Mouse (Mus musculus) liver, embryonic 16.5 days (tissue): ENCODE measurements around the gene Vwce. TPM values are rescaled to one million over a fixed set of nuclear protein-coding genes. Genes with fewer than 3 reads are reported as not detected.

Experiments
- ATAC-seq: fragments of 200-750 bp; cut with Nextera tagmentation; 2 replicates; pipeline ENCODE4 v1.8.0; 2017; ENCODE audit warnings: low read depth, mild to moderate bottlenecking, moderate number of reproducible peaks, moderate library complexity
- H3K27ac ChIP-seq: fragments of 300-500 bp; sonication (generic); 2 replicates; pipeline ENCODE4 v1.5.1; 2014; ENCODE audit warnings: mild to moderate bottlenecking, low read length
- H3K27me3 ChIP-seq: fragments of 300-500 bp; sonication (generic); 2 replicates; pipeline ENCODE4 v1.6.1; 2014; ENCODE audit warnings: low read depth, low read length, mixed read lengths; ENCODE audit not compliant: control insufficient read depth, insufficient read depth
- H3K36me3 ChIP-seq: fragments of 300-500 bp; sonication (generic); 2 replicates; pipeline ENCODE4 v1.6.1; 2014; ENCODE audit warnings: mild to moderate bottlenecking; ENCODE audit not compliant: control insufficient read depth, insufficient read depth
- H3K4me1 ChIP-seq: fragments of 300-500 bp; sonication (generic); 2 replicates; pipeline ENCODE4 v1.6.1; 2014; ENCODE audit warnings: low read depth, low read length, mixed read lengths; ENCODE audit not compliant: control insufficient read depth
- H3K4me2 ChIP-seq: fragments of 300-500 bp; sonication (generic); 2 replicates; pipeline ENCODE4 v1.6.1; 2014; ENCODE audit warnings: low read depth, low read length, mixed read lengths
- H3K4me3 ChIP-seq: fragments of 300-500 bp; sonication (generic); 2 replicates; pipeline ENCODE4 v1.5.1; 2014; ENCODE audit warnings: low read depth, mild to moderate bottlenecking, low read length
- H3K9ac ChIP-seq: fragments of 300-500 bp; sonication (generic); 2 replicates; pipeline ENCODE4 v1.6.1; 2014; ENCODE audit warnings: low read depth, low read length
- H3K9me3 ChIP-seq: fragments of 300-500 bp; sonication (generic); replicated peaks from 2 replicates; pipeline ENCODE4 v1.6.1; 2016; ENCODE audit warnings: low read length; ENCODE audit not compliant: control insufficient read depth
- WGBS: fragments of 180-500 bp; shearing (Covaris S2); extraction: QIAGEN DNeasy Blood & Tissue Kit; methylation state at CpG from one replicate; pipeline ENCODE4 v1.1.7; 2014; ENCODE audit not compliant: insufficient replicate concordance; 5-methylcytosine and 5-hydroxymethylcytosine counted together
- polyA plus RNA-seq: library from polyadenylated mRNA; unstranded; fragments of >200 nt; fragmentation: Nextera tagmentation; extraction: Ambion mirVana; gene quantifications from 2 replicates; pipeline ENCODE4 v1.2.1, GENCODE M21; 2015

Vwce gene
- polyA plus RNA-seq, 1 experiment from 2014 or later: 16.0 TPM

DNA sequence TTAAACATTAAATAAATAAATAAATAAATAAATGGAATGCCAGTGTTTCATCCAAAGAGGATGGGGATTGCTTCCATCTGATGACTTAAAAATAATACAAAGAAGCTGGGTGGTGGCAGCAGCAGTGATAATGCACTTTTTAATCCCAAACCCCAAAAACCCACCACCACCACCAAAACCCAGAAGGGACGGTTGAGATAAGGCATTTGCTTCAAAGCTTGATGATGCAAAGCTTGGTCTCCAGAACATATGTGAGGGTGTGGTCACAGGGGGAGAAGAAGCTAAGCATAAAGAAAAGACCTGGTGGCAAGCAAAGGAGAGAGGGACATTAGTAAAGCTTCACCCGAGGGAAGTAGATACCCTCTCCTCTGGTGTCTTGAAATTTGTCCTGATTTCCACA lies 27.9 kb downstream of the Vwce start:
- Histone ChIP-seq H3K27me3 (no peaks in the 10 kb centered on the region), H3K4me1 (peaks cover 60% of the 10 kb centered on the region), H3K9ac (peak overlapping the region; percentile 37; the same call in 1 of the 2 replicates), H3K36me3 (no peaks in the 10 kb centered on the region), H3K4me2 (peak overlapping the region; percentile 62), H3K4me3 (no peak overlapping the region; the same call in 1 of the 2 replicates), H3K27ac (peak overlapping the region; percentile 97), H3K9me3 (no peaks in the 10 kb centered on the region)
- peak; percentile 52 for ATAC-seq
- 24% methylated on average over 2 of the region's 2 CpGs for WGBS

- H3K9me3 ChIP-seq: no peaks in the 10 kb centered on the region
- H3K9ac ChIP-seq: 0 out of 2 replicates have a peak overlapping the region, but pooled peaks have one; percentile 37
- H3K36me3 ChIP-seq: no peaks in the 10 kb centered on the region
- H3K27ac ChIP-seq: peak overlapping the region; percentile 97
- 27% methylated on average over 3 of the region's 3 CpGs for WGBS
- no peaks in the 10 kb centered on the region for H3K27me3 ChIP-seq
- H3K4me1 ChIP-seq: peaks cover 53% of the 10 kb centered on the region
- no peak for ATAC-seq
- no peak overlapping the region for H3K4me3 ChIP-seq
- H3K4me2 ChIP-seq: no peak overlapping the region; the same call in 1 of the 2 replicates
Observed at GRCm38 (mm10) chr19:10662665-10663064, 28.7 kb downstream of the Vwce start.

DNA sequence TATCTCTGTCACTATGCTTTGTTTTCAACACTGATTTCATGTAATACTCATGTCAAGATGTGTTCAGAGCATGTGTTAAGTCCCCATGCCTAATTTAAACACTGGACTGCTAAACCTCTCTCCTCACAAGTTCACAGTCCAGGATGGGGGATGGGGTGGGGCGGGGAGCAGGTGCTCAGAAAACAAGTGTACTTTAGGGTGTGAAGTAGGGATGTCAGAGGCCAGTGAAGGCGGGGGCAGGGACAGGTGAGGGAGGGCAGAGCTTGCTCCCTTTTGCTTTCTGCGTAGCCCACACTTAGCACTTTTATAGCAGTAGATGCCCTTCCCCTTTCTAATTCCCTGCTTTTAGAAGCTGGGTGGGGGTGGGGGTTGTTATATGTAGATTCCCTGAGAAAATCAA lies 31.1 kb downstream of the Vwce start:
- WGBS: 53% methylated on average over 3 of the region's 3 CpGs
- no peaks in the 10 kb centered on the region for H3K36me3 ChIP-seq
- H3K9ac ChIP-seq: no peak overlapping the region
- H3K4me3 ChIP-seq: no peak overlapping the region
- H3K27ac ChIP-seq: no peak overlapping the region
- H3K27me3 ChIP-seq: no peaks in the 10 kb centered on the region
- no peak overlapping the region for H3K4me2 ChIP-seq
- ATAC-seq: no peak
- no peaks in the 10 kb centered on the region for H3K9me3 ChIP-seq
- peaks cover 37% of the 10 kb centered on the region for H3K4me1 ChIP-seq

GRCm38 (mm10) chr19:10665499-10665898 lies 31.5 kb downstream of the Vwce start:
- Histone ChIP-seq H3K4me3 (no peak overlapping the region), H3K9ac (no peak overlapping the region), H3K27ac (no peak overlapping the region), H3K4me2 (no peak overlapping the region), H3K27me3 (no peaks in the 10 kb centered on the region), H3K4me1 (peaks cover 33% of the 10 kb centered on the region), H3K9me3 (no peaks in the 10 kb centered on the region), H3K36me3 (no peaks in the 10 kb centered on the region)
- WGBS: 9% methylated on average over 2 of the region's 2 CpGs
- ATAC-seq: no peak

GRCm38 (mm10) chr19:10671319-10671718 lies 37.3 kb downstream of the Vwce start:
- H3K4me1 ChIP-seq: peaks cover 8% of the 10 kb centered on the region
- no peaks in the 10 kb centered on the region for H3K27me3 ChIP-seq
- no peak overlapping the region for H3K4me2 ChIP-seq
- 50% methylated on average over 4 of the region's 4 CpGs for WGBS
- H3K9ac ChIP-seq: no peak overlapping the region
- no peak overlapping the region for H3K27ac ChIP-seq
- no peaks in the 10 kb centered on the region for H3K9me3 ChIP-seq
- H3K4me3 ChIP-seq: no peak overlapping the region
- 0 out of 2 replicates have a peak, but pooled peaks have one; percentile 39 for ATAC-seq
- no peaks in the 10 kb centered on the region for H3K36me3 ChIP-seq

- H3K4me1 ChIP-seq: peaks cover 8% of the 10 kb centered on the region
- ATAC-seq: no peak
- H3K9ac ChIP-seq: no peak overlapping the region
- H3K27ac ChIP-seq: no peak overlapping the region
- no peaks in the 10 kb centered on the region for H3K27me3 ChIP-seq
- H3K36me3 ChIP-seq: no peaks in the 10 kb centered on the region
- no peak overlapping the region for H3K4me2 ChIP-seq
- H3K4me3 ChIP-seq: no peak overlapping the region
- WGBS: 62% methylated on average over 9 of the region's 9 CpGs
- no peaks in the 10 kb centered on the region for H3K9me3 ChIP-seq
Observed at GRCm38 (mm10) chr19:10671854-10672417, 37.9 kb downstream of the Vwce start.

- H3K27me3 ChIP-seq: no peaks in the 10 kb centered on the region
- H3K9me3 ChIP-seq: no peaks in the 10 kb centered on the region
- peaks cover 15% of the 10 kb centered on the region for H3K4me1 ChIP-seq
- no peak overlapping the region for H3K4me2 ChIP-seq
- H3K9ac ChIP-seq: no peak overlapping the region
- H3K36me3 ChIP-seq: no peaks in the 10 kb centered on the region
- H3K4me3 ChIP-seq: no peak overlapping the region
- H3K27ac ChIP-seq: no peak overlapping the region
- WGBS: 62% methylated on average over 1 of the region's 1 CpGs
- ATAC-seq: no peak
Observed at GRCm38 (mm10) chr19:10673275-10673674, 39.3 kb downstream of the Vwce start.

- Histone ChIP-seq H3K9me3 (no peaks in the 10 kb centered on the region), H3K36me3 (no peaks in the 10 kb centered on the region), H3K27ac (no peak overlapping the region), H3K27me3 (no peaks in the 10 kb centered on the region), H3K4me3 (no peak overlapping the region), H3K4me2 (no peak overlapping the region), H3K9ac (no peak overlapping the region), H3K4me1 (peaks cover 10% of the 10 kb centered on the region)
- 81% methylated on average over 16 of the region's 16 CpGs for WGBS
- no peak for ATAC-seq
Observed at GRCm38 (mm10) chr19:10676656-10677055, 42.6 kb downstream of the Vwce start.

DNA sequence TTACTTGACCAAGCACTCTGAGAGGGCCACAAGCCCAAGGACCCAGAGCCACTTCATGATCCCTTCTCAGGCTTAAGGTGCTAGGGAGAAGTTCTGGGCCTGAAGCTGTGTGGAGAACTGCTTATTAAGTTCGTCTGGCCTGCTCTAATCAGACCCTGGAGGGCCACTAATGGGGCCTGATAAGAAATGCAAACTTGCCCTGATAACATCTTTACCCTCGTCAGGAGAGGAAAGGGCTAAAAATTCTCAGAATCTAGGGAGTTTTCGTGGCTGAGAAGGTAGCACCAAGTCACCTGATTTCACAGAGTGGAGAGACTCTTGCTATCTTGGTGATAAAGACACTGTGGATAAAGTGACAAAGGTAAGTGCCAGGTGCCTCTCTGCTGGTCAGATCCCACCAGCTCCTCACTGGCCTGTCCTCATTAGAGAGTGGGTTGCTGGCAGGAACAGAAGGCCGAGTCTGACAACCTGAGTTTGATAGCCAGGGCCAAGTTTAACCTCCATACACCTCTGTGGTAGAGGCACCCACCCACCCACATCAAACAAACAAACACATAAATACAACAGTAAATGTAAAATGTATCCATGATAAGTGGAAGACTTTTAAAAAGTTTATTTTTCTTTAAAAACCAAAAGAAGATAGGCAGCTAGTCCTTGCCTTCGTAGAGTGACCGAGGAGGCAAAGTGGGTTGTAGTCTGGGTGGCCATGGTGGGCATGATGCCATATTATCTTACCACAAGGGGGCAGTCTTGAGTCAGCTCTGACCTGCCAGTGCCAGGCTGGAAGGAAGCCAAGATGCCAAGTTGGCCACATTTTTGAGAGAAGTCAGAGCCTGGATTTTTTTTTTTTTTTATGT lies 44.1 kb downstream of the Vwce start, which contains the start of gene Pga5:
TSS of gene Pga5 (minus strand) at position 157 of the 857 bp plus-strand sequence.
- no peak within 1 kb of the TSS for H3K4me3 ChIP-seq
- H3K9ac ChIP-seq: no peak within 1 kb of the TSS
- WGBS: 13% methylated on average over 6 of the region's 6 CpGs
- H3K27ac ChIP-seq: no peak within 1 kb of the TSS
- H3K36me3 ChIP-seq: no peaks in the 10 kb centered on the region
- H3K4me1 ChIP-seq: peaks cover 7% of the 10 kb centered on the region
- peak; percentile 55; the same call in 1 of the 2 replicates for ATAC-seq
- no peaks in the 10 kb centered on the region for H3K9me3 ChIP-seq
- H3K27me3 ChIP-seq: no peaks in the 10 kb centered on the region
- no peak within 1 kb of the TSS for H3K4me2 ChIP-seq
